Mouse (Mus musculus): Measurements from ENCODE around the gene Chil4. TPM values are rescaled to one million over a fixed set of nuclear protein-coding genes. Genes with fewer than 3 reads are reported as not detected.
"Not testable (repeated sequence)": the region's sequence is repeated elsewhere in the genome, so short reads cannot be mapped to it uniquely, and the experiment has no call there.

The Chil4 gene
- total and polyA plus RNA-seq, 2 experiments from 2014 or later: not detected

- no peak overlapping the region for H3K4me3 ChIP-seq (ENCODE audit: low read depth, low read length)
- TF ChIP-seq CTCF (IDR thresholded peaks at IDR 0.05): no peak
- H3K4me1 ChIP-seq (ENCODE audit: insufficient read depth, low read length): no peaks in the 10 kb centered on the region
- no peak overlapping the region for H3K9ac ChIP-seq (replicated peaks; ENCODE audit: low read length, poor library complexity, severe bottlenecking)
- peaks cover 7% of the 10 kb centered on the region; the same call in 1 of the 2 replicates for H3K9me3 ChIP-seq (ENCODE audit: low read length)
- H3K36me3 ChIP-seq (ENCODE audit: insufficient read depth, low read length): no peaks in the 10 kb centered on the region
- H3K27ac ChIP-seq (ENCODE audit: low read depth, low read length): no peak overlapping the region
- ATAC-seq (ENCODE audit: low FRiP score): no peak
- H3K27me3 ChIP-seq (ENCODE audit: insufficient read depth, low read length): no peaks in the 10 kb centered on the region
- DNase-seq (ENCODE audit: low spot score): no peak
- no peak overlapping the region for H3K4me2 ChIP-seq (ENCODE audit: low read depth, low read length, poor library complexity, severe bottlenecking)
Observed at GRCm38 (mm10) chr3:106196276-106196675, 23.0 kb downstream of the Chil4 start.

GRCm38 (mm10) chr3:106195486-106195885 is 23.8 kb downstream of the Chil4 start:
- H3K4me3 ChIP-seq (ENCODE audit: low read depth, low read length): no peak overlapping the region
- no peaks in the 10 kb centered on the region for H3K27me3 ChIP-seq (ENCODE audit: insufficient read depth, low read length)
- no peak for DNase-seq (ENCODE audit: low spot score)
- ATAC-seq (ENCODE audit: low FRiP score): no peak
- WGBS: 91% methylated on average over 12 of the region's 12 CpGs
- H3K27ac ChIP-seq (ENCODE audit: low read depth, low read length): no peak overlapping the region
- H3K4me2 ChIP-seq (ENCODE audit: low read depth, low read length, poor library complexity, severe bottlenecking): no peak overlapping the region
- H3K36me3 ChIP-seq (ENCODE audit: insufficient read depth, low read length): no peaks in the 10 kb centered on the region
- H3K9me3 ChIP-seq (ENCODE audit: low read length): peaks cover 7% of the 10 kb centered on the region; the same call in 1 of the 2 replicates
- no peak for TF ChIP-seq CTCF (IDR thresholded peaks at IDR 0.05)
- H3K4me1 ChIP-seq (ENCODE audit: insufficient read depth, low read length): no peaks in the 10 kb centered on the region
- H3K9ac ChIP-seq (replicated peaks; ENCODE audit: low read length, poor library complexity, severe bottlenecking): no peak overlapping the region

GRCm38 (mm10) chr3:106187991-106188390 is 31.3 kb downstream of the Chil4 start:
- no peaks in the 10 kb centered on the region for H3K4me1 ChIP-seq (ENCODE audit: insufficient read depth, low read length)
- H3K9me3 ChIP-seq (ENCODE audit: low read length): peaks cover 6% of the 10 kb centered on the region; the same call in 1 of the 2 replicates
- DNase-seq (ENCODE audit: low spot score) (no peak), ATAC-seq (ENCODE audit: low FRiP score) (no peak)
- H3K9ac ChIP-seq (replicated peaks; ENCODE audit: low read length, poor library complexity, severe bottlenecking): no peak overlapping the region
- no peak overlapping the region for H3K27ac ChIP-seq (ENCODE audit: low read depth, low read length)
- no peaks in the 10 kb centered on the region for H3K27me3 ChIP-seq (ENCODE audit: insufficient read depth, low read length)
- H3K4me3 ChIP-seq (ENCODE audit: low read depth, low read length): no peak overlapping the region
- WGBS: 84% methylated on average over 2 of the region's 2 CpGs
- H3K36me3 ChIP-seq (ENCODE audit: insufficient read depth, low read length): no peaks in the 10 kb centered on the region
- TF ChIP-seq CTCF (IDR thresholded peaks at IDR 0.05): no peak
- H3K4me2 ChIP-seq (ENCODE audit: low read depth, low read length, poor library complexity, severe bottlenecking): no peak overlapping the region

GRCm38 (mm10) chr3:106177509-106178189 is 41.7 kb downstream of the Chil4 start:
- ATAC-seq (ENCODE audit: low FRiP score) (no peak), DNase-seq (ENCODE audit: low spot score) (no peak)
- H3K27me3 ChIP-seq (ENCODE audit: insufficient read depth, low read length): no peaks in the 10 kb centered on the region
- H3K4me3 ChIP-seq (ENCODE audit: low read depth, low read length): no peak overlapping the region
- no peak for TF ChIP-seq CTCF (IDR thresholded peaks at IDR 0.05)
- no peak overlapping the region for H3K4me2 ChIP-seq (ENCODE audit: low read depth, low read length, poor library complexity, severe bottlenecking)
- H3K27ac ChIP-seq (ENCODE audit: low read depth, low read length): no peak overlapping the region
- H3K9ac ChIP-seq (replicated peaks; ENCODE audit: low read length, poor library complexity, severe bottlenecking): no peak overlapping the region
- no peaks in the 10 kb centered on the region; the same call in 1 of the 2 replicates for H3K9me3 ChIP-seq (ENCODE audit: low read length)
- WGBS: 78% methylated on average over 13 of the region's 13 CpGs
- H3K36me3 ChIP-seq (ENCODE audit: insufficient read depth, low read length): no peaks in the 10 kb centered on the region
- no peaks in the 10 kb centered on the region for H3K4me1 ChIP-seq (ENCODE audit: insufficient read depth, low read length)

- not testable (repeated sequence) for H3K4me2 ChIP-seq (ENCODE audit: low read depth, low read length, poor library complexity, severe bottlenecking); DNase-seq (ENCODE audit: low spot score); H3K27ac ChIP-seq (ENCODE audit: low read depth, low read length); ATAC-seq (ENCODE audit: low FRiP score); H3K4me1 ChIP-seq (ENCODE audit: insufficient read depth, low read length); H3K9me3 ChIP-seq (ENCODE audit: low read length); H3K4me3 ChIP-seq (ENCODE audit: low read depth, low read length); H3K9ac ChIP-seq (replicated peaks; ENCODE audit: low read length, poor library complexity, severe bottlenecking); H3K36me3 ChIP-seq (ENCODE audit: insufficient read depth, low read length); H3K27me3 ChIP-seq (ENCODE audit: insufficient read depth, low read length)
- WGBS: 62% methylated on average over 2 of the region's 2 CpGs
Observed at GRCm38 (mm10) chr3:106174971-106175370, 44.3 kb downstream of the Chil4 start.

- not testable (repeated sequence) for H3K4me3 ChIP-seq (ENCODE audit: low read depth, low read length); ATAC-seq (ENCODE audit: low FRiP score)
- WGBS: 76% methylated on average over 2 of the region's 2 CpGs
Observed at GRCm38 (mm10) chr3:106172506-106172905, 46.8 kb downstream of the Chil4 start.

More at GRCm38 (mm10) chr3:106172506-106172905, 46.8 kb downstream of the Chil4 start:
- H3K4me2 ChIP-seq (ENCODE audit: low read depth, low read length, poor library complexity, severe bottlenecking); H3K9me3 ChIP-seq (ENCODE audit: low read length); H3K27ac ChIP-seq (ENCODE audit: low read depth, low read length); H3K27me3 ChIP-seq (ENCODE audit: insufficient read depth, low read length); H3K36me3 ChIP-seq (ENCODE audit: insufficient read depth, low read length); DNase-seq (ENCODE audit: low spot score); H3K9ac ChIP-seq (replicated peaks; ENCODE audit: low read length, poor library complexity, severe bottlenecking); H3K4me1 ChIP-seq (ENCODE audit: insufficient read depth, low read length): not testable (repeated sequence)
